Mouse (Mus musculus): Measurements from ENCODE around the gene Arsj.

The Arsj gene

DNA sequence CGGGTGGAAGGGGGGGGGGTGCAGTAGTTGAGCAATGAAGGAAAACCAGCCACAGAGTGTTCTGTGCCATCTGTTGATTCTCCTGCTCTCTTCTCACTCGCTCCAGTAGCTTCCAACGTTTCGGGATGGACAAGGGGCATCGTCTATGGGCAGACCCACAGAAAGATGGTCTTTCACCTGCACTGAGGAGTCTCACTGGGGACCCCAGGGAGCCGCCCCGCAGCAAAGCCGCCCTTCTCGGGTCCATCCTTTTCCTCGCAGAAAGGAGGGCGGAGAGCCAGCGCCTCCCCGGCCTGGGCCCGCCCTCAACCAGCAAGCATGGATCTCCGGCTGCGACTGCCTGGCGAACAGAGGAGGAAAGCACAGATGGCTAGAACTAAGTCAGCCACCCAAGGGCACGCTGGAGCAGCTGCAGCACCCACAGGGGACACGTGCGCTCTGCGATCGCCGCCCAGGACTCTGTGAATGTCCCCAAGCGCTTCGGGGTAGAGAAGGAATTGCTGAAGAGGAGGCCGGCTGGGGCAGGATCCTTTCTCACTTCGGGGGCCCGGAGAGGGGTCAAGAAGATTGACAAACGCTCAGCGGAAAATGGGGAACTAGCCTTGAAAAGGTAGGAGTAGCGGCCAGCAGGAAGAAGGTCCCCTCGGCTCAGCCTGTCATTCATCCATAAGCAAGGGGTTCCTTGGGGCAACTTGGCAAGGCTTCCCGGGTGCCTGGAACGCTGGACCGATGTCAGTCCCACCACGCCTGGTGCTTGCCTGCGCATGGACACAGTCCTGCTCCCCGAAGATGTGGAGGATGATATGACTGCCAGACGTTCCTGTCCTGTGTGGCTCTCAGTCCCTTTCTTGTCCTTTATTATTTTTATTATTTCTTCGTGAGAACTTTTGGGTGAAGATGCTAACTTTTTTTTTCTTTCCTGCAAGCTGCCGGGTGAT lies at the start of gene Arsj:
TSS of gene Arsj (plus strand) at position 117 of the 938 bp plus-strand sequence.
- DNase-seq = peak; percentile 47

DNA sequence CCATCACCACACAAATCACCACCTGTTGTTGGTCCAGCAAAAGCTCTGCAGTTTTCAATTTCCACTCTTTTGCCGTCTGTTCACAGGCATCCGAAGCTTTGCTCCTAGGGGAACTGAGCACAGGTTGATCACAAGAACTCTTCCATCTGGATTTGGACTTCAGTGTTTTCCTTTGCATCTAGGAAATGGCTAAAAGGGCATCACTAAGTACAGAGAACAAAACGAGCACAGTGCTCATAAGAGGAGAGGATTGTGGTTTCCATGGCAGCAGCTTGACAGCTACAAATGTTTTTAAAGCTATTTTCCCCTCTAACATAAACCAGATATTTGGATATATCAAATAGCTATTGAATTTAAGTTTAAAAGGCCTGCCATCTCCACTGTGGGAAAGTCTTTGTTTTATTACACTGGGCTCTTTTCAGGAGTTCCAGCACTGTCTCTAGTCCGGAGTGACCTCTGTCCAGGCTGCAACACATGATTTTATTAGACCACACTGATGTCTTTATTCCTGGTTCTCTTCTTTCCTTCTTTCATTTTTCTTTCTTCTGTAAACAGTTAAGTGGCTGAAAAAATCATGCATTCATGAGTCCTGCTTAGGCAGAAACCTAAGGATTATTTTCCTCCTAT lies 38.5 kb upstream of the Arsj start:
- no peak for DNase-seq

DNA sequence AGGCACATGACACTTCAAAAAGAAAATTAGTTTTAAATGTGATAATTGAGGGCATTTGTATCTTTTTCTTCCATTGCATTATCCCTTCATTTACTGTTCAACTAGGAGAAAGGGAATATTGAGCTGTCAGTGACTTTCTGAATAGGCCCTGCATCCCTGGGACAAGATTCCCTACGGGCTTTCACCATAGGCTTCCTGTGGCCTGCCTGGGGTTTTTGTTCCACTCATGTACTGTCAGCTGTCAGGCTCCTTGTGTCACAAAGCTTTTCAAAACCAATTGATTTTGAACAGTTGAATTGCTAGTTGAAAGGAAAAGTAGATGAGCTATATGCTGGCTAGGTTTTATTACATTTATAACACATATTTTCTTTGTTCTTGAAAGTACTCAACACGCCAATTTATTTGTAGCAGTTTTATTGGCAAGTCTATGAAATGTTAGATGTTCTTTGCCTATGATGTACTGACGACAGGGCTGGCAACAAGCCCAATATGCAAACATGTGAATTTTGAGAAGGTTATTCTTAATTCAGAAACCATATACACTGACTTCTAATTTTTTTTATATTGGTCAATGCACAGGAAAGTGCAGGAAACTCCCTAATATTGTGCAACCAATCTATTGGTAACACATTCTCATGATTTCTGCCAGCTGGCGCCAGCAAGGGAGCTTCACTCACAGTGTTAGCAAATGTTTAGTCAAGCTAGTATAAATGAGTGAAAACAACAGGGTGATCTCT lies 37.4 kb upstream of the Arsj start:
- DNase-seq = peak; percentile 11

DNA sequence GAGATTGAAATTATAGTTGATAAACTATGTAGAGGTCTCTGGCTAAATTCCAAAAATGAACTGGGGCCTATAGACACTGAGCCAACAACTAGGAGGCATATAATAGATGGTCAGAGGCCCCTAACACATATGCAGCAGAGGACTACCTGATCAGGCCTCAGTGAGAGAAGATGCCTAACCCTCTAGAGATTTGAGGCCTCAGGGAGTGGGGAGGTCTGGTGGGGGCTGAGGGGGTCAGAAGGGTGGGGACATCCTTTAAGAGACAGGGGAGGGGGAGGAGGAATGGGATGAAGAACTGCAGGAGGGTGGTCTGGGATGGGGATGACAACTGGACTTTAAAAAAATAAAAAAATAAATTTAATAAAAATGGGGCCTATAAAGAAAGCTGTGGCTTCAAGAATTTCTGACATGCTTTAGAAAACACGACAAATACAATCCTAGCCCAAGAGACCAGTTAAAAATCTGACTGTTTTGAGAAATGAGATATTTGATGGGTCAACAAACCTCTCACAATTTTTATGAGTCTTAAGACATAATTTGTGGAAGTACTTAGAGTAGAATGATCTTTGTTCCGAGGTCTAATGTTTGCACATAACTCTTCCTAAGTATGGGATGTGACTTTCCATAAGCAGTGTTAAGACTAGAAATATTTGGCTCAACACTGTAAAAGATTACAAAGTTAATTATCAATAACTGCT lies 36.7 kb upstream of the Arsj start:
- no peak for DNase-seq

DNA sequence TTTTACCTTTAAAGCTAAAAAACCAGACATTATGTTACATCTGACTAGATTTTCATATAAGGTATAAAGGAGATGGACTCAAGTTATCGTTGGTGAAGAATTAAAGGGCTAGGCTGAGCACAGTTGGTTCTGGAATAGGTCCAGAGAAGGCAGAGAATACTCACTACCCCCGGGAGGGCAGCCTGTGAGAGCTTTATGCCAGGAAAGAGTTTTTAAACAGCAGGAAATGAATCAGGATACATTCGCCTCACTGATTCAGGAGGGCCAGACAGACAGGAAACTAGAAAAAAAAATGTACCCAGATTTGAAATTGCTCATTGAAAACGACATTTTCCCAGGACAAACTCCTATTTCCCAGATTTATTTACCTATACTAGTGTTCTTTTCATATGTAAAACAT lies 28.2 kb upstream of the Arsj start:
- DNase-seq = peak; percentile 18

DNA sequence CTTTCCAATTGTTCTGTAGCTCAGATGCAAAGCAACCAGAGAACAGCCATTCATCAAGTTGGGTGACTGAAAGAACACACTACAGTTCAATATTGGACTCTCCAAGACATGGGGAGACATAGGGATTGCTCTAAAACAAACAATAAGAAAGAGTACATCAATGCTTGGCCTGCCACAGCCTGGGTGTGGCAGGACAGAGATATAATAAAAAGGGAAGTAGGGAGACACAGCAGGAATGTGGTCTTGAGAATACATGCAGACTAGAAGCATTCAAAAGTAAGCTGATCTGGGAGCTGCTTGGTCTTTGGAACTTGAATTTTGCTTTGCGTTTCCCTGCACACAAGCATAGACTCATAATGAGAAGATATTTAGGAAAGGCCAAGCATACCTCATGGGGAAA lies 18.7 kb upstream of the Arsj start:
- DNase-seq = no peak

DNA sequence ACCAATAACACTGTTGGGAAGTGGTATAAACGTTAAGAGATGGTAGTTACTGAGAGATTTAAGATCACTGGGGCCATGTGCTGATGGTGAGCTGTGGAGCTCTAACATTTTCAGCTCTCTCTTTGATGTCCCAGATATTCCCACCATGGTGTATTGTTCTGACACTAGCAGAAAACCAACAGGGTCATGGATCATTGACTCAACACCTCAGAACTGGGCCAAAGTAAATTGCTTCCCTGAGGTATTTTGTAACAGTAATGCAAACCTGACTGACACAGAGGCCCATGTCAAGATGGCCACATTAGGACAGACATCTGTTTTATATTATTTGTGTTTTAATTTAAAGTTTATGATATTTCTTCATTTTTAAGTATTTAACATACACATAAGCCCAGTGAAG lies 3.7 kb upstream of the Arsj start:
- no peak for DNase-seq

DNA sequence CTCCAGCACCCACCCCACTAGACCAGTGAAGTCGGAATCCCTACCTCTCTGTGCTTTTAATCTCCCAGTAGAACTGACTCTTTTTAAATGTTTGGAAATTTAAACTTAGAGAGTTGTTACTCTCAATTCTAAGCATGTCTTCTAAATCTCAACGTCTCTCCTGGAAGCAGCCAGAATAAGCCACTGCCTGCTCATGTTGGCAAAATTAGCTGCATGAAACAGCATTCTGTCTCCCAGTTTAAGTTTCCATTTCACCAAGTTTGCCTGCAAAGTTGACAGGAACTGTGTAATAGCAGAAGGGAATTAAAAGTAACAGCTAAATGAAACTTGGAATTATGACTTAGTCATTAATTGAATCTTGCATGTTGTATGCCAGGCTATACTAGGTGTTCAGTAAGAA lies 1.1 kb upstream of the Arsj start:
- DNase-seq = no peak

DNA sequence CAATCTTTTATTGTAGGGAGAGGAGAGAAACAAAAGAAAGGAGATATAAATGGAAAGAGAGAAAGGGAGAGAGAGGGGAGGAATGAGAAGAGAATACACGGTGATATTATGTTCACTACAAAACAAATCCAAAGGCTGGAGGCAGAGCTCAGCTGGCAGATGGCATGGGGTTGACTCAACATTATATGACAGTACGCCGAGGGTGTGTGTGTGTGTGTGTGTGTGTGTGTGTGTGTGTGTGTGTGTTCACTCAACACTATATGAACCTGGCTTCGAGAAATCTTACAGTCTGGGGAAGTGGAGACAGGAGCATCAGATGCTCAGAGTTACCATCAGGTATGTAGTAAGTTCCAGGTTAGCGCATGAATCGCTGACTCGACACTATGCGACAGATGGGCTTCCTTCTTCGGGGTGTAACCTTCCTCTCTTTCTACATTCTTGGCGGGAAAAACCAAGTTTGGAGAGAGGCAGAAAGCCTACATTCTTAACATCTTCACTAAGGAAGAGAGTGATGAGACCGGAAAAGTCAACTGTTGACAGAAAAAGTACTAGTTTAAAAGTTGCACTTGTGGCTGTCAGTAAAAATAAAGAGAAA lies 456 bp upstream of the Arsj start:
- no peak for DNase-seq

DNA sequence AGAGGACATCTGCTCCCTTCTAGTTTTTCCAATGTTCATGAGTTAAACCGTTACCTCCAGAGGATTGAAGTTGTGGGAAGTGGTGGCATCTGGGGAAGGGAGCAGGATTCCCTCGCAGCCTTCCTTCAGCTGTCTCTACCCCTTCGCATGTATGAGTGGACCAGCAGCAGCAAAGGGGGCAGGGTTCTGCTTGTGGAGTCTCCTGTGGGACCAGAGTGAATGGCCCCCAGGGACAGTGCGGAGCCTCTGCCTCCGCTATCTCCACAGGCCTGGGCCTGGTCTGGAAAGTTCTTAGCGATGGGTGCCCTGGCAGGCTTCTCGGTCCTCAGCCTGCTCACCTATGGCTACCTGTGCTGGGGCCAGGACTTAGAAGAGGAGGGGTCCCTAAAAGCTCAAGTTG lies 1.1 kb downstream of the Arsj start:
- no peak for DNase-seq

DNA sequence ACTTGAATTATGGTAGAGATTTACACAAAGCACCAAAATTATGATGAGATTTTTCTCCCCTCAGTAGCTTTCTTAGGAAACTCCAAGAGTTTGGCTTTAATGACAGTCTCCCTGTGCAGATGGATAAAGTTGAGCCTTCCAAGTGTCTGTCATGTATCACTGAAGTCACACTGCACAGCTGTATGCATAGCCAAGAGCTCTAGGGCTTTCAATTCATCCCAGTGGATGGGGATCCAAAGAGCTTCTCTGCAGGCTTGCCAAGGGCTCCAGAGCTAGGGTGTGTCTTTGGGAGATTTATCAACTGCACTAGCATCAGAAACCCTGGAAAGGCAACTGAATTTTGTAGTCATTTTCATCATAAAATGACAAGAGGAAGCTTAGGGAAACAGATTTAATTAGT lies 7.1 kb downstream of the Arsj start:
- DNase-seq = no peak

DNA sequence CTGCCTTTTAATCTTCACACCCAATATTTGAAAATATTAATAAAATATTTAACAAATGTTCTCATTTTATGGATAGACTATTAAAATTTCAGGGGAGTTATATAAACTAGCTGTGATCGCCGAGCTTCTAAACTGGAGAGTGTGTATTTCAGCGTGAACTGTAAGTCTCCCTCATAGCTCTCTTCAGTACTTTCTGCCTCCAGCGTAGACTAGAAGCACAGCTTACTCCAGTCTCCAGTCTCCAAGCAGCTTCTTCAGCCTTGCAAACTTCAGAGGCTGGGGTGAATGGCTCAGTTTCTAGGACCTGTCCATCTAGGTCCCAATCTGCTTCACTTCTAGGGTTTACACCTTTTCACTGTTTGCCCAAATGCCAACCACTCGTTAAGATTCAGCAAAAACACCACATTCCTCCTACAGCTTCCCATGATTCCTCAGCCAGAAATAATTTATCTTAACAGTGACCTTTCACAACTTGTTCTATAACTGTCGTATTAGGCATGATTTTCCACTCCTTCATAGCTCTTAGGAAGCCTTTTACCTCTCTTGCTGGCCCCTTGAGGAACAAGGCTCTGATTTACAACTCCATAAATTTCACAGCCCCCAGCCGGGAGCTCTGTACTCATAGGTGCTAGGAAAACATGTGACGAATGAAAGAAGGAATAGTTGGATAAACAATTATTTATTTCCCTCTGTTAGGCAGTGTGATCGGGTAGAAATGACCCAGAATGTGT lies 9.5 kb downstream of the Arsj start:
- DNase-seq = no peak

DNA sequence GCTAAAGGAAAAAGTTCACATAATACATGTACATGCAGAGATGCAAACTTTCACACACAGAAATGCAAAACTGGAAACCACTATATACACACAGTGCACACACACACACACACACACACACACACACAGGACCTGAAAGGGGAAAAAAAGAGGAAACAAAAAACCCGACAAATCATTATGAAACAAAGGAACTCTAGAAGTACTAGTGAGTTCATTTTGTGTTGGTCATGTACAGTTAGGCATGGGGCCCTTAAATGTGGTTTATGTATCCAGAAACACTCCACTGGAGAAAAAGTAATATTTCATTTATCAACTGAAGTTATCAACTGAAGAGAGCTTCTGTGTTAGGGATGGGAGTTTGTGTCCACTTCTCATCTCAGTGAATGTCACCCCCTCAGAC lies 10.2 kb downstream of the Arsj start:
- no peak for DNase-seq

DNA sequence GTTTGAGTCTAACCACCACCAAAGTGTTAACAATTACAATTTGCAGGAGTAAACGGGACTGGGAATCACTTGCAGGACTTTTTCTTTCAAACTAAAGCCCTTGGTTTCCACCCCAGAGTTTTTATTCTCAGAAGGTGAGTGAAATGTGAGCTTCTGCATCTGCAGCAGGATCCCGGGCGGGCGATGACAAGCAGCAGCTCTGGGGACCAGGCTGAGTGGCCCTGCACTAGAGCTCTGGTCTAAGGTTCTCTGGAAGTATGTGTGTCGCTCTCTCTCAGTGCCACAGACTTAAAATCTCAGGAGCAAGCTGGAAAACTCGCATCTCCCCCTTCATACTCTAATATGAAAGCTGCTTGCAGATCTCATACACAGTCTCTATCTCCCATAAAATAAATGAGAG lies 15.8 kb downstream of the Arsj start:
- DNase-seq = no peak

DNA sequence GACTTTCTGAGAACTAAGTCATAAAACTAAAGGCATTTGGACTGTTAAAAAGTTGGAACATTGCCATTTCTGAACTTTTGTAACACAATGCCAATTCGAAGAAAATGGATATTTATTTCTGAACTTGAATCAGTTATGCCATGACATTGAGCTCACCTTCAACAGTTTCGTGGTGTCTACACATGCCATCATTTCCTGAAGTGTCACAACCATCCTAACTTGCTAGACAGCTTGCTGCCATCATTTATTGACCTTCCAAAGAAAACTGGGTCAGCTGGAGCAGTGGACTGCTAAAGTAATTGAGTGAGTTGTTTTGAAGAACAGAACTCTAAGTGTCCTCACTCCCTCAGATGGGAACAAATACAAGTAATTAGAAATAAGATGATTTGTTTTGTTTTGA lies 16.2 kb downstream of the Arsj start:
- peak; percentile 22 for DNase-seq

DNA sequence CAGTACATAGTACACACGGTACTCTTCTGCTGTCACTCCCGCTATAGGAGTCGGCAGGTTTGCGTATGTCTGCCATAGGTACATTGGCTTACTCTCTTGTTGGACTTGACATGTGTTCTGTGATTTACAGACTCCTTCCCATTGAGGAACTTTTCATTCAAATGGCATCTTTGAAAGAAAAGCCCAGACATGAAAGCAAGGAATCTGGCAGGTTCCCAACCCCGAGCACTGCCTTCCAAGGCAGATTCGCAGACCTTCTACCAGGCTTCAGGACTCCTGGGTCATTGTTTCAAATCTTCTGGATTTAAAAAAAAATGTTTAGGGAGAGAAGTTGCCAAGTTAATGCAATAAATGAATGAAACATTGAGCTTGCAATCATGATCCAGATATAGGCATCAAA lies 19.8 kb downstream of the Arsj start:
- DNase-seq = no peak

DNA sequence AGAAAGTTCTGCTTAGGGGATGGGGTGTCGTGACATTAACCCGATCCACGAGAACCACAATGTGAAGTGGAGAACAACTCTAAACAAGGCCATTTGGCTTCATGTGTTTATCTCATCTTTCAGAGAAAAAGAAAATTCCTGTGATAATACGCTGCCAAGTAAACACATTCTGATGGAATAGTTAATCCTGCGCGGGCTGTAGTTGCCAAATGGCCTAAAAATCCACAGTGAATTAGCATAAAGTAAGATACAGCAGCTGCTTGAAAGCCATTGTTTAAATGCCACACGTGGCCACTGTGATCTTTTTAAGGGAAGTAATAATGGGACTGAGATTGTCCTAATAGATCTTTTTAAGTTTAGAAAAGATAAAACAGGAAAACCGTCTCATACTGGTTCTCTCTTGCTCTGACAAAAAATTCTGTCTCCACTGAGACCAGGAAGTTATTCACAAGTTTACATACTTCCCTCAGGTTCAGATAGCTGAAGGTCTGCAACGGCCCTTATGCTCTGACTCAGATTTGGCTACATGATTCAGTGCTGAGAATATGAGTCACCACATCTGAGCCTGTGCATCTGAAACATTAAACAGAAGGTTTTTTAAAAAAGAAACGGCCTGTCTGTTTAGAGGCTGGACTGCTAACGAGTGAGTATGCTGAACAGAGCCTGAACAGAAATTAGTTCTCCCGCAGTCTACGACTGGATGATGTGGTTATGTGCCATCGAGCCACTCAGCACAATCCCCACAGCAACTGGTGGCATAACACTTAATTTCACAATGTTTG lies 21.4 kb downstream of the Arsj start:
- no peak for DNase-seq

DNA sequence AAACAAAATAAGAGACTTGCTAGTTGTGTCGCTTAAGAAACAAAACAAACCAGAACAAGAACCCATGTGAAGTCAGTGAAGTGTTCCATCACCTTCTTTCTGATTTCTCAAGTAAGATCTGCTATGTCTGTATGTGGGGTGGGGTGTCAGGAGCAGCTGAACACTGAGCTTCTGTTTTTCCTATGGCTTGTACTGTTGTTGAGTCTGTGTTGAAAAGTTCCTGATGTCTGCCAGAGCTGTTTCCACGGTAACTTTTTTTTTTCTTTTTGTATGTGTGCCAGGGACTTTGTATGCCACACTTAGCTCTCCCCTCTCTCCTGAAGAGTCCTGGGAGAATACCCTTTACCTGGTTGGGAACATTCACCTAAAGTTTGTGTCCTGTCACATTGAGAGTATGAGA lies 34.0 kb downstream of the Arsj start:
- no peak for DNase-seq

DNA sequence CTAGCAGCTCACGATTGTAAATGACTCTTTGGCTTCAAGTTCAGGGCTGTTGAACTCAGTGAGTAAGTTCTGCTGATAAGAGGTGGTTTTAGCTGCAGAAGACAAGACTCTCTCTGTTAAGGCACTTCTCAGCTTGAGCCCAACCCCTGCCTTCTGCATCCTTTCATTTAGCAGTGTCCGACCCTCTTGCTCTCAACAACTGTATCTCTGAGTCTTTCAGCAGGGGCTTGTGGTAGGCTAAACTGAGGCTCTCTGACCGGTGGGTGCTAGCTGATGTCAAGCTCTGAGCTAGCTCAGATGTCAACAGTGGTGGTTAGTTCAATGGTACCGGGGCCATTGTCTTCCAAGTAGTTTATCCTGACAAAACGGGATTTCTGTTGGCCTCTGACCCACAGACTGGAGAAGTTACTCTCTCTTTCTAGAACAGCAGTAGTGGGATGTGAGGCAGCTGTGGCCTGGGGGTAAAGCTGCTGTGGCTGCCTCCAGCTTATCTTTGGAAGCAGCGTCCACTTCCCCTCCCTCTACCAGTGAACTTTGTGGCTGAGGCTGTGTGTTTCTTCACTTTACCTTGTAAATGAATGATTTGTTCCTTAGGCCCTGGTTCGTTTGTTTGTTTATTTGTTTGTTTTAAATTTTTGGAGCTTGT lies 34.6 kb downstream of the Arsj start:
- DNase-seq = no peak

DNA sequence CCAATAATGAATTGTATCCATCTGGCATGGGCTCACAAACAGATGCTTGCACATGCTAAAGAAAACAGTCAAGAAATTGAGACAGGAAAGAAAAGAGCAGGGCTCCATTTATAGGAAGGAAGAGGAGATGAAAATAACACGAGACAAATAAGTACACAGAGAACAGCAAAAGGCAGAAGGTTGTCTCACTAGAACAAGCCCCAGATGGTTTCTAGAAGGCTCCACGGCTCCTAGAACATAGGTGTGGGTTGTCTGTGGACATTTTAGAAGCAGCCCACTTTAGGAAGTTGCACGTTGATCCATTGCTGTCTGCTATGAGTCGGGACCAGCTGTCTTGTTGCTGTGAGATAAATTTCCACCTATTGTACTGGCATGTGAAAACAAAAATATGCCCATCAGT lies 37.2 kb downstream of the Arsj start:
- DNase-seq = no peak

DNA sequence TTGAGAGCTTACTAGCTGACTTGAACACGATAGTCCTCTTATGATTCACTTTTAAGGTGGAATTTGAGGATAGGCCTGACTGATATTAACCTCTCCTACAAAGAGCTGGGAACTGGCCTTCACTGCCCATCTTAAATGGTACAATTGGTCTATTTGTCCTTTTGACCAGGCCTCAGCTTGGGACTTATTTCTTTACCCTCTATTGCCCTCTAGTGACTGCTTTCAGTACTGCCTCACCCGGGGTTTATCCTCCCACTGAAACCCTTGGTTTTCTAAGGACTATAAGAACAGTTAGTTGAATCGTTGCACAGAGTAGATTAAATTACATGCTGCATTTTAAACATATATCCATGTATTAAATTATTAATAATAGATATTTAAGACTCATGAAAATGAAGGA lies 39.4 kb downstream of the Arsj start:
- peak; percentile 80 for DNase-seq
